Mouse (Mus musculus): Measurements from ENCODE around the gene Gpt2. TPM values are rescaled to one million over a fixed set of nuclear protein-coding genes. Genes with fewer than 3 reads are reported as not detected.

The Gpt2 gene
- polyA plus RNA-seq, 1 experiment from 2014 or later = 25.7 TPM

DNA sequence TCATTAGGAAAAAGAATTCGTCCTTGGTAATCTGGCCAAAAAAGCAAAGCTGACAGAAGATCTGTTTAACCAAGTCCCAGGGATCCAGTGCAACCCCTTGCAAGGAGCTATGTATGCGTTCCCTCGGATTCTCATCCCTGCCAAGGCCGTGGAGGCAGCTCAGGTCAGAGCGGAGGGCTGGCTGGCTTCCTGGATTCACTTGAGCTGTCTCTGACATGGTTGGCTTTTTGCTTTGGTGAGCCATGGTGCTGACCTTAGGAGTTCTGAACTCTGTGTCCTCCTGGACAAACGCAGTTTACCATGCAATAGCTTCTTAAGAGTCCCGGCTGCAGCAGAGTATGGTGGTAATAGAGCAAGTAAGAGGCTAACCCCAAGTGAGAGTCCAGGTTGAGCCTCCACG, 29.0 kb downstream of the Gpt2 start:
- DNase-seq (ENCODE audit: low spot score) (no peak), ATAC-seq (replicated peaks; ENCODE audit: low FRiP score) (no peak)
- Histone ChIP-seq H3K27me3 (replicated peaks; ENCODE audit: control insufficient read depth, insufficient read depth, low read length) (no peaks in the 10 kb centered on the region), H3K4me1 (replicated peaks; ENCODE audit: control insufficient read depth, insufficient read depth, low read length) (no peaks in the 10 kb centered on the region), H3K4me2 (no peak overlapping the region), H3K27ac (ENCODE audit: low read depth, low read length) (no peak overlapping the region), H3K9ac (ENCODE audit: low read depth, low read length) (no peak overlapping the region), H3K9me3 (ENCODE audit: control insufficient read depth, low read length) (no peaks in the 10 kb centered on the region), H3K4me3 (ENCODE audit: low read depth, low read length) (no peak overlapping the region), H3K36me3 (ENCODE audit: control insufficient read depth, insufficient read depth, low read length) (no peaks in the 10 kb centered on the region; the same call in 1 of the 2 replicates)
- WGBS = 86% methylated on average over 8 of the region's 8 CpGs

DNA sequence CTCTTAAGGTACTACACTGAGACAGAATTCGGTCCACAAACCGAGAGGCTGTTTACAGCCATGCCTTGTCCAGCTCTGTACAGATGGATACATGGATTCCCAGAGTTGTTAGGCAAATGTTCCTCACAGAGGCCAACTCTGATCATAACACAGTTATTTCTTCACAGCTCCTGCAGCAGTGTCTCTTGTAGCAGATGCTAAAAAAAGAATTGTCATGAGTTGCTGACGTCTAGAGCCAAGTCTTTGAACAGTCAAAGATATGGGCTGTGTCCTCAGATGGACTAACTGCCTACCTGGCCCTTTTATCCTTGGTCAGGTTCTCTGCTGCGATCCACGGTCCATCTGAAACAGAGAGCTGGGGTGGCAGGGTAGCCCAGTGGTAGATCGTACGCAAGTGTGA, 31.7 kb downstream of the Gpt2 start:
- H3K36me3 ChIP-seq (ENCODE audit: control insufficient read depth, insufficient read depth, low read length) = no peaks in the 10 kb centered on the region; the same call in 1 of the 2 replicates
- DNase-seq (ENCODE audit: low spot score) (no peak), ATAC-seq (replicated peaks; ENCODE audit: low FRiP score) (no peak)
- no peaks in the 10 kb centered on the region for H3K27me3 ChIP-seq (replicated peaks; ENCODE audit: control insufficient read depth, insufficient read depth, low read length)
- no peaks in the 10 kb centered on the region for H3K9me3 ChIP-seq (ENCODE audit: control insufficient read depth, low read length)
- no peaks in the 10 kb centered on the region for H3K4me1 ChIP-seq (replicated peaks; ENCODE audit: control insufficient read depth, insufficient read depth, low read length)
- H3K4me3 ChIP-seq (ENCODE audit: low read depth, low read length) = no peak overlapping the region
- WGBS = 92% methylated on average over 7 of the region's 7 CpGs
- no peak overlapping the region for H3K9ac ChIP-seq (ENCODE audit: low read depth, low read length)
- no peak overlapping the region for H3K27ac ChIP-seq (ENCODE audit: low read depth, low read length)
- no peak overlapping the region for H3K4me2 ChIP-seq

DNA sequence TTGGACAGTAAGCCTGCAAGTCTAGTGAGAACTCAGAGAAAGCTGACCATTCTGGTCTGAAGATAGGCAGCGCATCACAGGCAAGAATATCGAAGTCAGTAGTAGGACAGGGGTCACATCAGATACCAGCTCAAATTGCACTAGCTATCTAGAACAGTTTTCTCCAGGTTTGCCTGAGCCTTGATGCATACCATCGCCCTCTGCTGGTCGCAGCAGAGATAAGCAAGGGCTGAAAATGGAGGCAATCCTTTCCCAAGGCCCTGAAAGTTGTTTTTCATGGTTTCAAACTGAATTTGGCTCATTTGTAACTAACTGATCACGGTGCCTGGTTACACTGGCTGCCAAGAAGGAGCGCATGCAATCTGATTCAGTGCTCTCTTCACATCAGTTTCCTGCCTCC, 33.7 kb downstream of the Gpt2 start:
- Histone ChIP-seq H3K4me2 (no peak overlapping the region), H3K27me3 (replicated peaks; ENCODE audit: control insufficient read depth, insufficient read depth, low read length) (no peaks in the 10 kb centered on the region), H3K9me3 (ENCODE audit: control insufficient read depth, low read length) (no peaks in the 10 kb centered on the region), H3K4me3 (ENCODE audit: low read depth, low read length) (no peak overlapping the region), H3K9ac (ENCODE audit: low read depth, low read length) (no peak overlapping the region), H3K27ac (ENCODE audit: low read depth, low read length) (no peak overlapping the region), H3K4me1 (replicated peaks; ENCODE audit: control insufficient read depth, insufficient read depth, low read length) (no peaks in the 10 kb centered on the region), H3K36me3 (ENCODE audit: control insufficient read depth, insufficient read depth, low read length) (no peaks in the 10 kb centered on the region)
- DNase-seq (ENCODE audit: low spot score) (no peak), ATAC-seq (replicated peaks; ENCODE audit: low FRiP score) (no peak)
- 26% methylated on average over 6 of the region's 6 CpGs for WGBS

DNA sequence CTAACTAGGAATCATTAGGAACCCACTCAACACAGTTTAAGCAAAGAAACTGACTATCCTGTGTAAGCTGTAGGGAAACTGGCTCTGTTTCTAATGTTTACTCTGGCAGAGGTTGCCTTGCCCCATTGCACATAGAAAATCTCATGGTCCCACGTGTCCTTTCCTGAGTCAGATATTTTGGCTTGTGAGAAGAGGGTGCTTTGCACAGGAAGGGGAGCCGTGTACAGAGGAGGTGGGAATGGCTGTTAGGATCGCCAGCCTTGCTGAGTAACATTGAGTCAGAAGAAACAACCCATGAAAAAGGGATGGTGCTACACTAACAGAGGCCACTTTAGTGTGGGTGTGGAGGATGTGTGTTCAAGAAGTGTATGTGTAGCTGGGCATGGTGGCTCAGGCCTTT, 36.6 kb downstream of the Gpt2 start:
- 73% methylated on average over 3 of the region's 3 CpGs for WGBS
- Histone ChIP-seq H3K27me3 (replicated peaks; ENCODE audit: control insufficient read depth, insufficient read depth, low read length) (no peaks in the 10 kb centered on the region), H3K27ac (ENCODE audit: low read depth, low read length) (no peak overlapping the region), H3K4me3 (ENCODE audit: low read depth, low read length) (no peak overlapping the region), H3K4me2 (no peak overlapping the region), H3K36me3 (ENCODE audit: control insufficient read depth, insufficient read depth, low read length) (no peaks in the 10 kb centered on the region), H3K9ac (ENCODE audit: low read depth, low read length) (no peak overlapping the region), H3K9me3 (ENCODE audit: control insufficient read depth, low read length) (no peaks in the 10 kb centered on the region), H3K4me1 (replicated peaks; ENCODE audit: control insufficient read depth, insufficient read depth, low read length) (no peaks in the 10 kb centered on the region)
- no peak for ATAC-seq (replicated peaks; ENCODE audit: low FRiP score)
- no peak for DNase-seq (ENCODE audit: low spot score)

DNA sequence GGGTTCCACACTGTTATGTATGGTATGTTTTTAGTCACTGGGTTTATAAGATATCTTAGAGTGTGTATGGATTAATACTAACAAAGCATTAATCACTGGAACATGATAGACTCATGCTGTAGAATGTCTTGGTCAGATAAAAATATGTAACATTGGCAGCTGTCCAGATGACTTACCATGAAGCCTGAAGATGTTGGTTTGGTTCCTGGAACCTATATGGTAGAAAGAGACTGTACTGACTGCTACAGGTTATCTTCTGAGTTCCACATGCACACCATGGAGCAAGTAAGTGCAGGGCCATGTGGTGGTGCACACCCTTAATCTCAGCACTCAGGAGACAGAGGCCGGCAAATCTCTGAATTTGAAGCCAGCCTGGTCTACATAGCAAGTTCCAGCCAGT, 38.3 kb downstream of the Gpt2 start:
- no peak for ATAC-seq (replicated peaks; ENCODE audit: low FRiP score)
- no peaks in the 10 kb centered on the region for H3K27me3 ChIP-seq (replicated peaks; ENCODE audit: control insufficient read depth, insufficient read depth, low read length)
- no peak overlapping the region for H3K9ac ChIP-seq (ENCODE audit: low read depth, low read length)
- WGBS = 82% methylated on average over 1 of the region's 1 CpGs
- H3K27ac ChIP-seq (ENCODE audit: low read depth, low read length) = no peak overlapping the region
- no peak for DNase-seq (ENCODE audit: low spot score)
- H3K36me3 ChIP-seq (ENCODE audit: control insufficient read depth, insufficient read depth, low read length) = no peaks in the 10 kb centered on the region
- no peaks in the 10 kb centered on the region for H3K9me3 ChIP-seq (ENCODE audit: control insufficient read depth, low read length)
- no peak overlapping the region for H3K4me3 ChIP-seq (ENCODE audit: low read depth, low read length)
- H3K4me2 ChIP-seq = no peak overlapping the region
- H3K4me1 ChIP-seq (replicated peaks; ENCODE audit: control insufficient read depth, insufficient read depth, low read length) = no peaks in the 10 kb centered on the region

DNA sequence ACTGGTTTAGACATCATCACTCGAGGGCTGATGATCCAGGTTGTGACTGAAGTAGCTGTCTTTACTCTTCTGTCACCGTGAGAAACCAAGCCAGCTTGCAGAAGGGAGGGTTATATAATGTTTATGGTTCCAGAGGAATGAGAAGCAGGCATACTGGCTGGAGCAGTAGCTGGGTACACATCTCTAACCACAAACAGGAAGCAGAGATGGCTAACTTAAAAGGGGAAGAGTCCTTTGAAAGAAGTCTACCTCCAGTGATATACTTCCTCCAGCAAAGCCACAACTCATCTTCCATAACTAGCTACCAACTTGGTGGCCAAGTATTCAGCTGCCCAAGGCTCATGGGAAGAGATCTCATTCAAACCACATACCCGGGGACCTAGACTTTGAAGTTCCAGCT, 39.1 kb downstream of the Gpt2 start:
- no peak for DNase-seq (ENCODE audit: low spot score)
- H3K4me1 ChIP-seq (replicated peaks; ENCODE audit: control insufficient read depth, insufficient read depth, low read length) = no peaks in the 10 kb centered on the region
- H3K9me3 ChIP-seq (ENCODE audit: control insufficient read depth, low read length) = no peaks in the 10 kb centered on the region
- no peak overlapping the region for H3K4me2 ChIP-seq
- no peak for ATAC-seq (replicated peaks; ENCODE audit: low FRiP score)
- no peak overlapping the region for H3K9ac ChIP-seq (ENCODE audit: low read depth, low read length)
- H3K36me3 ChIP-seq (ENCODE audit: control insufficient read depth, insufficient read depth, low read length) = 0 out of 2 replicates have a peak, but pooled peaks cover 5% of the 10 kb centered on the region
- no peak overlapping the region for H3K27ac ChIP-seq (ENCODE audit: low read depth, low read length)
- no peaks in the 10 kb centered on the region for H3K27me3 ChIP-seq (replicated peaks; ENCODE audit: control insufficient read depth, insufficient read depth, low read length)
- H3K4me3 ChIP-seq (ENCODE audit: low read depth, low read length) = no peak overlapping the region
- 48% methylated on average over 3 of the region's 3 CpGs for WGBS

DNA sequence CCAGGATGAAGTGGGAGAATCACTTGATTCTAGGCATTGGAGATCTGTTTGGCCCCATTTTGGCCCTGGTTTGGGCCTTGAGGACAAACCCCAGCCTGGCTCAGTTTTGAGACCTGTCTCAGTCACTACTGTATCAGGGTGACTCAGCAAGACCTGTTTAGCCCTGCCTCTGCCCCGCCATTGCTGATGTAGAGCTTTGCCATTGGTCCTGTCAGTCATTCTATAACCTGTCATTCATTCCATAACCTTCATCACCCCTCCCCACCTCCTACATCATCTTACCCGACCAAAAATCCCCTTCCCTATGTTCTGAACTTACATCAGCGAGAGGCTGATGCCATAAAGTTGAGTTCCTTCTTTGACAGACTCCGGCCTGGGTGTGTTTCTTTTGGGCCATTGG, 40.5 kb downstream of the Gpt2 start:
- no peak overlapping the region for H3K27ac ChIP-seq (ENCODE audit: low read depth, low read length)
- H3K9ac ChIP-seq (ENCODE audit: low read depth, low read length) = no peak overlapping the region
- no peaks in the 10 kb centered on the region for H3K27me3 ChIP-seq (replicated peaks; ENCODE audit: control insufficient read depth, insufficient read depth, low read length)
- H3K36me3 ChIP-seq (ENCODE audit: control insufficient read depth, insufficient read depth, low read length) = 0 out of 2 replicates have a peak, but pooled peaks cover 6% of the 10 kb centered on the region
- no peaks in the 10 kb centered on the region for H3K4me1 ChIP-seq (replicated peaks; ENCODE audit: control insufficient read depth, insufficient read depth, low read length)
- H3K9me3 ChIP-seq (ENCODE audit: control insufficient read depth, low read length) = no peaks in the 10 kb centered on the region
- no peak overlapping the region for H3K4me3 ChIP-seq (ENCODE audit: low read depth, low read length)
- ATAC-seq (replicated peaks; ENCODE audit: low FRiP score) (no peak), DNase-seq (ENCODE audit: low spot score) (no peak)
- no peak overlapping the region for H3K4me2 ChIP-seq
- WGBS = 82% methylated on average over 4 of the region's 4 CpGs

DNA sequence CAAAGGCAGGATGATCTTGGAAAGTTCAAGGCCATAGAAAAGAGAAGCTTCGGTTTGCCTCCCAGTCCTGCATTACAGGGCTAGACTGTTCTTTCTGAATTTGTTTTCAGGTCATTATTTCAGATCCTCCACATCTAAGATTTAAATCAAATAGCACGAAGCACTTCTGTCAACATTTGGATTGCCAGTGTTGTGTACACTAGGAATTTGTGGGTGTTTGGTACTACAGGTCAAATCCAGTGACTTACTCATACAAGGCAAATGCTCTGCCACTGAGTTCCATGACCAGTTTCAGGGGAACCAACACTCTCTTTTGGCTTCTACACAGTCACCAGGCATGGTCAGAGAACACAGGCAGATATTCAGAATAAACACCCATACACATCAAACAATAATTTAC, 41.1 kb downstream of the Gpt2 start:
- 0 out of 2 replicates have a peak, but pooled peaks cover 6% of the 10 kb centered on the region for H3K36me3 ChIP-seq (ENCODE audit: control insufficient read depth, insufficient read depth, low read length)
- no peak for ATAC-seq (replicated peaks; ENCODE audit: low FRiP score)

DNA sequence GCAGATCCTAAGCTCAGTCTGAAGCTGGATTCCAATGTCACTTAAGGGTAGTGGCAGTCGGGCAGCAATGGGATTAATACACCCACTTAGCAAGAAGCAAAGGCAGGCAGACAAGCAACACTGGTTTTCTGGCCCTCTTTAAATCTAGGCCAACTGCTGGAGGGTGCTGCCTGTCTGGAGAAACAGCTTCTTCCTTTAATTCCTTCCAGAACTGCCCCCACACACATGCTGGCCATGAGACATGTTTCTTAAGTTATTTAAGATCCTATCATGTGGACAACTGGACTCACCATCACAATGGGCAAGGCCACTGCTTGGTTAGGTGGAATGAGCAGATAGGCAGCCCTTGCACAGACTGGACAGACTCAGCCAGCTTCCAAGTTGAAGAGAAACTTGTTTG, 41.8 kb downstream of the Gpt2 start:
- DNase-seq (ENCODE audit: low spot score) = no peak
- no peak overlapping the region for H3K4me2 ChIP-seq
- no peaks in the 10 kb centered on the region for H3K4me1 ChIP-seq (replicated peaks; ENCODE audit: control insufficient read depth, insufficient read depth, low read length)
- 75% methylated on average over 1 of the region's 1 CpGs for WGBS
- no peak overlapping the region for H3K4me3 ChIP-seq (ENCODE audit: low read depth, low read length)
- peaks cover 12% of the 10 kb centered on the region; the same call in 1 of the 2 replicates for H3K36me3 ChIP-seq (ENCODE audit: control insufficient read depth, insufficient read depth, low read length)
- no peaks in the 10 kb centered on the region for H3K27me3 ChIP-seq (replicated peaks; ENCODE audit: control insufficient read depth, insufficient read depth, low read length)
- no peaks in the 10 kb centered on the region for H3K9me3 ChIP-seq (ENCODE audit: control insufficient read depth, low read length)
- no peak overlapping the region for H3K27ac ChIP-seq (ENCODE audit: low read depth, low read length)
- no peak overlapping the region for H3K9ac ChIP-seq (ENCODE audit: low read depth, low read length)
- ATAC-seq (replicated peaks; ENCODE audit: low FRiP score) = no peak

More for the DNA sequence above, 41.1 kb downstream of the Gpt2 start:
- no peaks in the 10 kb centered on the region for H3K4me1 ChIP-seq (replicated peaks; ENCODE audit: control insufficient read depth, insufficient read depth, low read length)
- no peaks in the 10 kb centered on the region for H3K27me3 ChIP-seq (replicated peaks; ENCODE audit: control insufficient read depth, insufficient read depth, low read length)
- no peak overlapping the region for H3K4me3 ChIP-seq (ENCODE audit: low read depth, low read length)
- H3K9me3 ChIP-seq (ENCODE audit: control insufficient read depth, low read length) = no peaks in the 10 kb centered on the region
- 81% methylated on average over 2 of the region's 2 CpGs for WGBS
- H3K4me2 ChIP-seq = no peak overlapping the region
- H3K27ac ChIP-seq (ENCODE audit: low read depth, low read length) = no peak overlapping the region
- H3K9ac ChIP-seq (ENCODE audit: low read depth, low read length) = no peak overlapping the region
- no peak for DNase-seq (ENCODE audit: low spot score)
